Mouse (Mus musculus): ENCODE measurements around the gene Prss46.

GRCm38 (mm10) chr9:110877888-110878287 is 33.6 kb downstream of the Prss46 start:
- TF ChIP-seq CTCF (IDR thresholded peaks at IDR 0.05; ENCODE audit: low read depth, low read length): no peak
- TF ChIP-seq EP300 (IDR thresholded peaks at IDR 0.05; ENCODE audit: insufficient read depth, low read depth, low read length): no peak
